Mouse (Mus musculus) bone marrow macrophage, adult 2 months (primary cell): ENCODE measurements around the gene Mlana. TPM values are rescaled to one million over a fixed set of nuclear protein-coding genes. Genes with fewer than 3 reads are reported as not detected.
A peak's percentile ranks its signal among the peaks of the same experiment; 100 is the strongest.

Source experiments
- H3K27ac ChIP-seq: 2 replicates; pipeline ENCODE4 v1.5.1; 2012; ENCODE audit warnings: low read depth, low read length; ENCODE audit not compliant: insufficient read depth
- H3K4me1 ChIP-seq: 2 replicates; pipeline ENCODE4 v1.6.1; 2012; ENCODE audit warnings: low read length; ENCODE audit not compliant: control insufficient read depth, insufficient read depth
- H3K4me3 ChIP-seq: 2 replicates; pipeline ENCODE4 v1.5.1; 2012; ENCODE audit warnings: mild to moderate bottlenecking, low read length, moderate library complexity; ENCODE audit not compliant: insufficient read depth
- CTCF ChIP-seq: IDR thresholded peaks from 2 replicates; pipeline ENCODE4 v1.5.1; 2012; ENCODE audit warnings: low read depth, mild to moderate bottlenecking, low read length, moderate library complexity
- POLR2A ChIP-seq: IDR thresholded peaks from 2 replicates; pipeline ENCODE4 v1.6.1; 2012; ENCODE audit warnings: mild to moderate bottlenecking, low read depth, low read length, borderline replicate concordance
- polyA plus RNA-seq: library from polyadenylated mRNA; stranded (reverse); fragments of >200 nt; gene quantifications from 2 replicates; pipeline ENCODE4 v1.2.4, GENCODE M21; 2012; ENCODE audit not compliant: missing spikeins, insufficient read depth, insufficient read length

Mlana gene
- polyA plus RNA-seq, 1 experiment = not detected

GRCm38 (mm10) chr19:29672660-29673059 lies 25.0 kb upstream of the Mlana start:
- H3K4me3 ChIP-seq = no peak overlapping the region
- no peak overlapping the region for H3K27ac ChIP-seq
- TF ChIP-seq CTCF (no peak), POLR2A (no peak)
- peaks cover 11% of the 10 kb centered on the region for H3K4me1 ChIP-seq

DNA sequence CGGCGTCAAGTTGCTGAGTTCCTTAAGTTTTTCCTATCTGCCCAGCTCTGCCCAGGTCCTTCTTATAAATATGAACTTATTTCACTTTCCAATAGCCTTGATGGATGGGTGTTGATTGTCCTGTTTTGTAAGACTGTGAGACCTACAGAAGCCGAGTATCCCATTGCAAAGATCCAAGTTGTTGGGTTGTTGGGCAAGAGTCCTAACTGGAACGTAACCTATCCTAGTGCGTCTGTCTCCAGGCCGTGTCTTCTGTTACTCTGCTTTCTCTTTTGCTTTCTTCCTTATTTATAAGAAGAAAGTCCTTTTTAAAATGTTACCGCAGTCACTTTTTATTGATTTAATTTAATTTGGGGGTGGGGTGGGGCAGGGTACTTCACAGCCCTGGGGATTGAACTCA lies 22.7 kb upstream of the Mlana start:
- TF ChIP-seq CTCF (no peak), POLR2A (no peak)

DNA sequence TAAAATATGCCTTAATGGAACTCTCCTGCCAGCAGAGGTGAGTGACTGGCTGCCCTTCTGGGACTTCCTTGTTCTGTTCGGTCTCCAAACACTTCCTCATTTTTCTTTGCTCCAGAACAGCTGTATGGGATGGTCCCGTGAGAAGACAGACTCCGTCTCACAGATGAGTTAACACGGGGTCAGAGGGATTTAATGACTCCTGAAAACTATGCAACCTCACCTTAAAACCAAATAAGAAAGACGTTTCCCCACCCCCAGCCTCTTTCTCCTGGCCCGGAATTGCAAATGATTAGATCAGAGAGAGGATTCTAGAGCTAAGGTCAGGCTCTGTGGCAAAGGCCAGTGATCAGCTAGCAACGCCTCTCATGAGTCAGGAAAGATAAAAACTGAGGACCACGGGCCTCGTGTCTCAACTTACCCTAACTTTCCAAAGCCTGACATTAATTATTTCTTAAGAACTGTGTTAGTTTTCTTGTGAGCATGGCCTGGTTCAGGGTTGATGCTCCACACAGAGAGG lies 22.0 kb upstream of the Mlana start:
- Histone ChIP-seq H3K4me1 (peaks cover 16% of the 10 kb centered on the region), H3K4me3 (no peak overlapping the region), H3K27ac (no peak overlapping the region)
- TF ChIP-seq CTCF (no peak), POLR2A (no peak)

More for the DNA sequence above, 22.7 kb upstream of the Mlana start:
- Histone ChIP-seq H3K27ac (no peak overlapping the region), H3K4me3 (no peak overlapping the region), H3K4me1 (peaks cover 19% of the 10 kb centered on the region)

DNA sequence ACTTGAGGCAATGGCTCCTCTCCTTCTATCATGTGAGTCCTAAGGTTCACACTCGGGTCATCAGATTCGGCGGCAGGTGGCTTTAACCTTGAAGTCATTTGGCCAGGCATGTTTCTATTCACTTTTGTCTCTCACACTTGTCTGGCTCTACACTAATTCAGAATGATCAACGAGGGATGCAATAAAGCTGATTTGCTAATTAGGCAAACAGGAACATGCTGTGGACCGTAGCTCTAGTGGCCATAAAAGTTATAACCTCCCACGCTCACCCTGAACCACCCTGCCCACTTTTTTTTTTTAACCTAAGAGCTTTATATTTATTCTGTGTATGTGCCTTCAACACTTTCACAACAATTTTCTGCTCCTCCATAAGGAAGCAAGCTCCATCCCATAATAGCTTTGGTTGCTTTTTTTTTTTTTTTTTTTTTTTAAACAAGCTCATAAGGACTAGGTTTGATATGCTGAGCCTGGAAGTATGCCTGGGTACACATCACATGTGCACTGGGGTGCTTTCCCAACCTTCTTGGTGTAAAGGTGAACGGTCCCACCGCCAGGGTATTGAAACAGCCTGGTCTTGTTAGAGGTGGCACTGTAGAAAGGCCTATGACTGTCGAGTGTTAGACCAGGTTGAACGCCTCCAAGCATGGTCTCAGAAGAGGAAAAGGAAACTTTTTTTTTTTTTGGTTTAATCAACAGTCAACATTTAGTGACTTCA lies 21.0 kb upstream of the Mlana start:
- Histone ChIP-seq H3K4me3 (no peak overlapping the region), H3K4me1 (peaks cover 16% of the 10 kb centered on the region), H3K27ac (no peak overlapping the region)
- TF ChIP-seq POLR2A (no peak), CTCF (no peak)

- H3K4me1 ChIP-seq = peaks cover 16% of the 10 kb centered on the region
Measured at GRCm38 (mm10) chr19:29678181-29678778, 19.3 kb upstream of the Mlana start.

GRCm38 (mm10) chr19:29680182-29681152 lies 17.2 kb upstream of the Mlana start:
- TF ChIP-seq CTCF (no peak), POLR2A (no peak)
- peaks cover 11% of the 10 kb centered on the region for H3K4me1 ChIP-seq
- no peak overlapping the region for H3K27ac ChIP-seq
- H3K4me3 ChIP-seq = no peak overlapping the region

More at GRCm38 (mm10) chr19:29678181-29678778, 19.3 kb upstream of the Mlana start:
- H3K4me3 ChIP-seq = no peak overlapping the region
- TF ChIP-seq POLR2A = no peak
- no peak for TF ChIP-seq CTCF
- H3K27ac ChIP-seq = no peak overlapping the region

DNA sequence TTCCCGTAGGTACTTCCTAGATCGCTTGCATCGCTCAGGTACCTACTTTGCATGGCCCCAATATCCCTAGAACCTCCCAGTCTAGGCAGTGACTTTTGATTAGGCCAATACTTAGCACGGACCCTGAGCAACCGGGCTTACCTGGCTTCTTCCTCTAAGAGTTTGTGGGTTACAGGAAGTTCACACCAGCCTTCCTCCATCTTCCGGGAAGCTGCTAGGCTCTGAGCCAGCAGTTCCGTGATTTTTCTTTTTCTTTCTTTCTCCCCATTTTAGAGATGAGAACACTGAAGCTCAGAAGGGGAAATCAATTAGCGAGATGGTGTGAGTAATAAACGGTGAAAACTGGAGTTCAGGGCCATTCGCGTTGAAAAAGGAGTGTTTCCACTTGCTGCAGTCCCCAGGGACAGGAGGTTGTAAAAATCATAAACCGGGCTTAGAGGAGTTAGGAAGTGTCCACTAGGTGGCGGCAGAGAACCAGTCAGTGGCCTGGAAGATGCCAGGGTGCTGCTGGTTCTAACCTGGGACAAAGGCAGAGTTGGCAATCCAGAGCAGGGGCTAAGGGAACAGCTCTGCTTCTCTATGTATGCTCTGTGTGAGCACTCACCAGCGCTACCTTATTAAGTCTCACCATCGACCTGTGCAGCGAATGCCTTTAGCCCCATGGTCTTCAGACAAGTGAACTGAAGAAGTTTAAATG lies 13.6 kb upstream of the Mlana start:
- no peaks in the 10 kb centered on the region for H3K4me1 ChIP-seq
- no peak overlapping the region for H3K27ac ChIP-seq
- TF ChIP-seq POLR2A (no peak), CTCF (peak; percentile 55)
- no peak overlapping the region for H3K4me3 ChIP-seq

- TF ChIP-seq POLR2A = no peak
- no peak for TF ChIP-seq CTCF
- H3K27ac ChIP-seq = no peak overlapping the region
- peaks cover 3% of the 10 kb centered on the region; the same call in 1 of the 2 replicates for H3K4me1 ChIP-seq
- H3K4me3 ChIP-seq = no peak overlapping the region
Measured at GRCm38 (mm10) chr19:29695071-29695470, 2.6 kb upstream of the Mlana start.

DNA sequence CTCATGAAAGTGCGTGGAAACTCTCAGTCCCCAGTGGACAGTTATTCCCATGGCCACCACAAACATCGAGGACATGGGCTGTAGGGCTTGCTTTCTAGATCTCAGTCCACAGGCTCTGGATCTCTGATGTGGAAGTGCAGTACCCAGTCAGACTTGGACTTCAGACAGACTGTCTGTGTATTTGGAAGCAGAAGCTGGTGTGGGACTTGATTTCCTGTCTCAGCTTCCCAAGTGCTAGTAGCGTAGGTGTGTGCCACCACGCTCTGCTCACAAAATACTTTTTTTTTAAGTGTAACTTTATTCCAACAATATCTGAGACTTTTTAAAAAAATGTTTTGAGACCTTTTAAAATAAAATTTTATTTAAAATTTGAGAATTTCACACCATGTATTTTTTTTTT lies 1.3 kb upstream of the Mlana start:
- Histone ChIP-seq H3K27ac (no peak overlapping the region), H3K4me3 (no peak overlapping the region), H3K4me1 (peaks cover 3% of the 10 kb centered on the region; the same call in 1 of the 2 replicates)
- TF ChIP-seq CTCF (no peak), POLR2A (no peak)
